Mouse (Mus musculus) adrenal gland, adult 8-10 months (tissue): ENCODE results near the gene Mapk14. TPM values are rescaled to one million over a fixed set of nuclear protein-coding genes. Genes with fewer than 3 reads are reported as not detected.

Experiments
- DNase-seq: peaks from one replicate; pipeline ENCODE4 v3.0.0; 2022
- total RNA-seq, 4 experiments: library from RNA; stranded (reverse); gene quantifications; 2 replicates each; pipeline ENCODE4 v1.2.4; 2022

The Mapk14 gene
- 10 to 100 TPM; 71.9 to 99.0 (median 78.8) TPM for total RNA-seq

- peak; percentile 100 for DNase-seq
These were observed at the start of gene Mapk14 for GRCm38 (mm10) chr17:28690776-28691686. TSS of gene Mapk14 (plus strand) at chr17:28691329.

GRCm38 (mm10) chr17:28643697-28644096 is 47.4 kb upstream of the Mapk14 start:
- DNase-seq: no peak

GRCm38 (mm10) chr17:28644112-28644511 is 47.0 kb upstream of the Mapk14 start:
- DNase-seq: no peak

GRCm38 (mm10) chr17:28646221-28646620 is 44.9 kb upstream of the Mapk14 start:
- DNase-seq: no peak

- peak; percentile 5 for DNase-seq
These were observed 42.3 kb upstream of the Mapk14 start for GRCm38 (mm10) chr17:28648607-28649370.

GRCm38 (mm10) chr17:28650268-28650667 is 40.9 kb upstream of the Mapk14 start:
- DNase-seq: no peak

- DNase-seq: no peak
These were observed 33.2 kb upstream of the Mapk14 start for GRCm38 (mm10) chr17:28657936-28658335.

GRCm38 (mm10) chr17:28659564-28659963 is 31.6 kb upstream of the Mapk14 start:
- no peak for DNase-seq

- no peak for DNase-seq
These were observed 8.6 kb upstream of the Mapk14 start for GRCm38 (mm10) chr17:28682311-28683084.

- DNase-seq: no peak
These were observed 7.5 kb upstream of the Mapk14 start for GRCm38 (mm10) chr17:28683601-28684000.

GRCm38 (mm10) chr17:28684631-28685030 is 6.5 kb upstream of the Mapk14 start:
- no peak for DNase-seq

- no peak for DNase-seq
These were observed 3.8 kb upstream of the Mapk14 start for GRCm38 (mm10) chr17:28687354-28687753.

GRCm38 (mm10) chr17:28689586-28690283 is 1.4 kb upstream of the Mapk14 start, which contains the start of gene Slc26a8:
TSS of gene Slc26a8 (minus strand) at chr17:28690233.
- no peak for DNase-seq

- peak; percentile 58 for DNase-seq
These were observed 685 bp downstream of the Mapk14 start for GRCm38 (mm10) chr17:28691687-28692340.

GRCm38 (mm10) chr17:28692341-28692710 is 1.2 kb downstream of the Mapk14 start:
- DNase-seq: peak; percentile 70

- DNase-seq: no peak
These were observed 2.0 kb downstream of the Mapk14 start for GRCm38 (mm10) chr17:28693086-28693485.

GRCm38 (mm10) chr17:28694078-28694477 is 2.9 kb downstream of the Mapk14 start:
- no peak for DNase-seq

GRCm38 (mm10) chr17:28694832-28695231 is 3.7 kb downstream of the Mapk14 start:
- no peak for DNase-seq

- DNase-seq: no peak
These were observed 5.5 kb downstream of the Mapk14 start for GRCm38 (mm10) chr17:28696641-28697040.

- DNase-seq: no peak
These were observed 6.4 kb downstream of the Mapk14 start for GRCm38 (mm10) chr17:28697290-28698195.
